Mouse (Mus musculus) limb, embryonic 12.5 days (tissue): ENCODE measurements around the gene Fggy. TPM values are rescaled to one million over a fixed set of nuclear protein-coding genes. Genes with fewer than 3 reads are reported as not detected.
A peak's percentile ranks its signal among the peaks of the same experiment; 100 is the strongest.

Experiments
- ATAC-seq: fragments of 200-750 bp; cut with Nextera tagmentation; 2 replicates; pipeline ENCODE4 v1.8.0; 2017; ENCODE audit warnings: low read depth, moderate TSS enrichment; ENCODE audit not compliant: insufficient number of reproducible peaks, insufficient read depth, low FRiP score, low TSS enrichment
- H3K27ac ChIP-seq: fragments of 300-500 bp; sonication (generic); 2 replicates; pipeline ENCODE4 v1.5.1; 2016; ENCODE audit warnings: mild to moderate bottlenecking, moderate library complexity
- H3K27me3 ChIP-seq: fragments of 300-500 bp; sonication (generic); 2 replicates; pipeline ENCODE4 v1.6.1; 2016; ENCODE audit warnings: mild to moderate bottlenecking, moderate library complexity
- H3K36me3 ChIP-seq: fragments of 300-500 bp; sonication (generic); 2 replicates; pipeline ENCODE4 v1.6.1; 2016; ENCODE audit warnings: mild to moderate bottlenecking, moderate library complexity
- H3K4me1 ChIP-seq: fragments of 300-500 bp; sonication (generic); replicated peaks from 2 replicates; pipeline ENCODE4 v1.6.1; 2016
- H3K4me2 ChIP-seq: fragments of 300-500 bp; sonication (generic); 2 replicates; pipeline ENCODE4 v1.6.1; 2016; ENCODE audit warnings: mild to moderate bottlenecking, moderate library complexity
- H3K4me3 ChIP-seq: fragments of 300-500 bp; sonication (generic); replicated peaks from 2 replicates; pipeline ENCODE4 v1.5.1; 2016; ENCODE audit warnings: mild to moderate bottlenecking
- H3K9ac ChIP-seq: fragments of 300-500 bp; sonication (generic); replicated peaks from 2 replicates; pipeline ENCODE4 v1.6.1; 2016; ENCODE audit warnings: mild to moderate bottlenecking, moderate library complexity
- H3K9me3 ChIP-seq: fragments of 300-500 bp; sonication (generic); 2 replicates; pipeline ENCODE4 v1.6.1; 2016; ENCODE audit warnings: mild to moderate bottlenecking, moderate library complexity
- WGBS: fragments of 180-500 bp; shearing (Covaris S2); methylation state at CpG from one replicate; pipeline ENCODE4 v1.1.7; 2016; 5-methylcytosine and 5-hydroxymethylcytosine counted together
- polyA plus RNA-seq: library from polyadenylated mRNA; unstranded; fragments of >200 nt; fragmentation: Nextera tagmentation; extraction: Ambion mirVana; gene quantifications from 2 replicates; pipeline ENCODE4 v1.2.1, GENCODE M21; 2016

The Fggy gene
- 9.3 and 11.0 TPM in 2 replicates for polyA plus RNA-seq

- H3K4me2 ChIP-seq = peak within 1 kb of the TSS; percentile 56
- H3K4me3 ChIP-seq = peak within 1 kb of the TSS; percentile 39
- H3K9ac ChIP-seq = peak within 1 kb of the TSS; percentile 60
- peak; percentile 99 for ATAC-seq
- H3K4me1 ChIP-seq = peaks cover 16% of the 10 kb centered on the region; the same call in 1 of the 2 replicates
- H3K27me3 ChIP-seq = no peaks in the 10 kb centered on the region
- H3K9me3 ChIP-seq = no peaks in the 10 kb centered on the region
- peak within 1 kb of the TSS; percentile 66 for H3K27ac ChIP-seq
- WGBS = 24% methylated on average over 12 of the region's 12 CpGs
- H3K36me3 ChIP-seq = no peaks in the 10 kb centered on the region
Measured at GRCm38 (mm10) chr4:95557333-95557956, at the start of gene Fggy. Fggy (plus strand) TSS chr4:95557507.

DNA sequence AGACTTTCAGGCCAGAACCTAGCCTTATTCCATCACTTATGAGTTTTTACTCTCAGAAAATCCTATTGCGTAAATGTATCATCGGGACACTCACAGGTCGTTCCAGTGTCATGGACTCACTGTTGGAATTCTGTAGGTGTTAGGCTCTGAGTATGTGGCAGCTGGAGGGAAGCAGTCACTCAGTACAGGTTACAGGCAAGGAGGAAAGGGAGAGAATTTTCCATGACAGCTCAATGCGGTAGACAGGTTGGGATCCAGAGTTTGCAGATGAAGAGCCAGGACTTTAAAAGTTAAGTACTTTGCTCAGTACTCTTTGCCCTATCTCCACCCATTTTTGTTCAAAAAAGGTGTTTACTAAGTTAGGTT, 49.4 kb upstream of the Fggy start:
- ATAC-seq = peak; percentile 52; the same call in 1 of the 2 replicates
- H3K4me3 ChIP-seq = no peak overlapping the region
- H3K4me2 ChIP-seq = no peak overlapping the region
- no peaks in the 10 kb centered on the region for H3K27me3 ChIP-seq
- 70% methylated on average over 4 of the region's 4 CpGs for WGBS
- no peaks in the 10 kb centered on the region for H3K36me3 ChIP-seq
- H3K4me1 ChIP-seq = peaks cover 16% of the 10 kb centered on the region
- no peaks in the 10 kb centered on the region for H3K9me3 ChIP-seq
- peak overlapping the region; percentile 5 for H3K27ac ChIP-seq
- no peak overlapping the region for H3K9ac ChIP-seq

DNA sequence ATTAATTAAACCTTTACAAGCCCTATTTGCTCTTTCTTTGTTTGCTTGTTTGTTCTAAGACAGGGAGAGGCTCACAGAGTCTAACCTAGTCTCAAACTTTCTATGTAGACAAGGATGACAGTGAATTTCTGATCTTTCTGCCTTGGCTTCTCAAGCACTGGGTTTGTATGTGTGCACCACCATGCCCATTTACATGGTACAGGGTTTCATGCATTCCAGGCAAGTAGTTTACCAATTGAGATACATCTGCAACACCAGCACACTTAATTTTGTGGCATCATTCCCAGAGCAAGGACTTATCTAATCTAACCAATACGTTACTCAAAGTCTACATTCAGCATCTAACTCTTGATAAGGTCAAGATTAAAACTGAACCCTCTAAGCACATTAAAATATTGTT, 38.9 kb upstream of the Fggy start:
- WGBS = 86% methylated on average over 1 of the region's 1 CpGs
- no peak for ATAC-seq

DNA sequence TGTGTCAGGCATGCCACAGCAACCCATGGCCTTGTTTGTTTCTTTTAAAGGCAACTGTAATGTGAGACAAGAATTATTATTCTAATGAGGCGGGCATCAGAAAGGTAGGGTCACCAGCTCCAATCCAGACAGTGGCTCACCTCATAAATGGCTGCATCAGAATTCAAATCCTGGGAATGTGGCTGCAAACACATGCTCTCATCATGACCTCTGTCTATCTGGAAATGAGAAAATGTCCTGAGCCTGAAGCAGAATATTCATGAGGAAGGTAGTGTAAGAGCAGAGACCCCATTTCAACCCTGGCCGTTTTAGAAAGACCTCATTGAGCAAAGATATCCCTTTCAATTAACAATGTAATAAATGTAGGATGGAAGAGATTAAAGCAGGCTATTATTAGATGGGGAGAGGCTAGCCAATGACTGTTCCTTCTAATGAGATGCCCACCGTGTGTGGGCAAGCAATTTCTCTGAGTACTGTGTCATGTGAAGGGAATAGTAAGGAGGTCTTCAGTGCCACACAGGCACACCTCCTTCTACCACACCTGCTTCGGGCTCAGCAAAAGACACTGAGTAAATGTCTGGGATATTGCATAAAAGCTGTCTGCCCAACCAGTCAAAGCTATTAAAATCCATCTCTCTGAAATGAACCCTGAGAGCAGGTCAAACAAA, 37.2 kb upstream of the Fggy start:
- 50% methylated on average over 4 of the region's 4 CpGs for WGBS
- H3K27me3 ChIP-seq = no peaks in the 10 kb centered on the region
- no peak for ATAC-seq

More for the DNA sequence above, 38.9 kb upstream of the Fggy start:
- peaks cover 5% of the 10 kb centered on the region; the same call in 1 of the 2 replicates for H3K4me1 ChIP-seq
- H3K36me3 ChIP-seq = no peaks in the 10 kb centered on the region
- no peak overlapping the region for H3K27ac ChIP-seq
- H3K27me3 ChIP-seq = no peaks in the 10 kb centered on the region
- H3K4me2 ChIP-seq = no peak overlapping the region
- no peak overlapping the region for H3K4me3 ChIP-seq
- H3K9me3 ChIP-seq = no peaks in the 10 kb centered on the region
- H3K9ac ChIP-seq = no peak overlapping the region

GRCm38 (mm10) chr4:95520643-95521032, 36.7 kb upstream of the Fggy start:
- no peaks in the 10 kb centered on the region for H3K27me3 ChIP-seq
- H3K4me1 ChIP-seq = peaks cover 5% of the 10 kb centered on the region; the same call in 1 of the 2 replicates
- ATAC-seq = no peak
- H3K9ac ChIP-seq = no peak overlapping the region
- no peak overlapping the region for H3K4me3 ChIP-seq
- no peak overlapping the region for H3K27ac ChIP-seq
- H3K36me3 ChIP-seq = no peaks in the 10 kb centered on the region
- no peak overlapping the region for H3K4me2 ChIP-seq
- no peaks in the 10 kb centered on the region for H3K9me3 ChIP-seq
- WGBS = 40% methylated on average over 2 of the region's 2 CpGs

More for the DNA sequence above, 37.2 kb upstream of the Fggy start:
- H3K27ac ChIP-seq = no peak overlapping the region
- no peaks in the 10 kb centered on the region for H3K36me3 ChIP-seq
- H3K9me3 ChIP-seq = no peaks in the 10 kb centered on the region
- H3K4me2 ChIP-seq = no peak overlapping the region
- H3K9ac ChIP-seq = no peak overlapping the region
- H3K4me1 ChIP-seq = peaks cover 5% of the 10 kb centered on the region; the same call in 1 of the 2 replicates
- H3K4me3 ChIP-seq = no peak overlapping the region

- no peaks in the 10 kb centered on the region for H3K27me3 ChIP-seq
- WGBS = 80% methylated on average over 4 of the region's 4 CpGs
- H3K27ac ChIP-seq = no peak overlapping the region
- no peak for ATAC-seq
- H3K9me3 ChIP-seq = no peaks in the 10 kb centered on the region
- no peaks in the 10 kb centered on the region for H3K36me3 ChIP-seq
- no peak overlapping the region for H3K4me3 ChIP-seq
- no peaks in the 10 kb centered on the region for H3K4me1 ChIP-seq
- H3K9ac ChIP-seq = no peak overlapping the region
- no peak overlapping the region for H3K4me2 ChIP-seq
Measured at GRCm38 (mm10) chr4:95526588-95526987, 30.7 kb upstream of the Fggy start.

GRCm38 (mm10) chr4:95530757-95531156, 26.6 kb upstream of the Fggy start:
- Histone ChIP-seq H3K27ac (no peak overlapping the region), H3K27me3 (no peaks in the 10 kb centered on the region), H3K4me1 (no peaks in the 10 kb centered on the region), H3K4me3 (no peak overlapping the region), H3K4me2 (no peak overlapping the region), H3K36me3 (no peaks in the 10 kb centered on the region), H3K9ac (no peak overlapping the region), H3K9me3 (no peaks in the 10 kb centered on the region)
- WGBS = 64% methylated on average over 2 of the region's 2 CpGs
- ATAC-seq = no peak

- no peaks in the 10 kb centered on the region for H3K9me3 ChIP-seq
- H3K27ac ChIP-seq = no peak overlapping the region
- no peak overlapping the region for H3K4me3 ChIP-seq
- no peak for ATAC-seq
- 96% methylated on average over 3 of the region's 3 CpGs for WGBS
- H3K4me2 ChIP-seq = no peak overlapping the region
- H3K4me1 ChIP-seq = no peaks in the 10 kb centered on the region
- no peaks in the 10 kb centered on the region for H3K36me3 ChIP-seq
- H3K27me3 ChIP-seq = no peaks in the 10 kb centered on the region
- no peak overlapping the region for H3K9ac ChIP-seq
Measured at GRCm38 (mm10) chr4:95533946-95534345, 23.4 kb upstream of the Fggy start.

DNA sequence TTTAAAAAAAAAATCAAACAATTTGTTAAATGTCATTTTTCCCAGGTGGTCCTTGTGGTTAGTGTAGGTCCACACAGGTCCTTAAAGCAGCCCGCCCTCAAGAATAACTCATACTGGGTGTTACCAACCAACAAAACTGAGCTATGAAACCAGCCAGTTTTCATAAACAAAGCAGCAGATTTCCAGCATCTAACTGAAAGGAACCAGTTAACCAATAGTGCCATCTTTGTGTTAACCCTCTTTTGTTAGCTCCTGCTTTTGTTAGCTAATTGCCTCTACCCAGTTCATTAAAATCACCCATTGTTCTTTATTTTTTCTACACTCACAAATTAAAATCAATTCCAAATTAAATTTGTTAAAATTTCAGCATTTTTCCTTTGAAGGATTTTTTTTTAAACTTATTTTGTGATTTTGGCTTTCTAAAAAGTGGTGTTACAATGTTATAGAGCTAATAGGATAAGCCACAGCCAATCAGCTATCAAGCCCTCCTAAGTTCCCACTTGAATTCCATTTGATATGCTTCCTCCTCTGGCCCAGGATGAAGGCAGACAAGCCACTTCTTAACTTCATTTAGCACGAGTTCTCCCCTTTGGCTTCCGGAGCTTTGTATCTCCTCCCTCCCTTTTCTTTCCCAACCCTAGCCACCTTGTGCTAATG, 15.8 kb upstream of the Fggy start:
- no peak overlapping the region for H3K27ac ChIP-seq
- H3K4me1 ChIP-seq = no peaks in the 10 kb centered on the region
- no peaks in the 10 kb centered on the region for H3K36me3 ChIP-seq
- H3K9me3 ChIP-seq = no peaks in the 10 kb centered on the region
- H3K27me3 ChIP-seq = no peaks in the 10 kb centered on the region
- H3K9ac ChIP-seq = no peak overlapping the region
- no peak overlapping the region for H3K4me2 ChIP-seq
- WGBS = 93% methylated on average over 3 of the region's 3 CpGs
- no peak overlapping the region for H3K4me3 ChIP-seq
- no peak for ATAC-seq

- Histone ChIP-seq H3K4me1 (no peaks in the 10 kb centered on the region), H3K9me3 (no peaks in the 10 kb centered on the region), H3K27ac (no peak overlapping the region), H3K4me2 (no peak overlapping the region), H3K9ac (no peak overlapping the region), H3K36me3 (no peaks in the 10 kb centered on the region), H3K27me3 (no peaks in the 10 kb centered on the region), H3K4me3 (no peak overlapping the region)
- no peak for ATAC-seq
- 96% methylated on average over 4 of the region's 4 CpGs for WGBS
Measured at GRCm38 (mm10) chr4:95542039-95542790, 15.1 kb upstream of the Fggy start.

- 89% methylated on average over 4 of the region's 4 CpGs for WGBS
- H3K9me3 ChIP-seq = no peaks in the 10 kb centered on the region
- ATAC-seq = no peak
Measured at GRCm38 (mm10) chr4:95543529-95543928, 13.8 kb upstream of the Fggy start.

More at GRCm38 (mm10) chr4:95543529-95543928, 13.8 kb upstream of the Fggy start:
- H3K4me2 ChIP-seq = no peak overlapping the region
- H3K27ac ChIP-seq = no peak overlapping the region
- no peaks in the 10 kb centered on the region for H3K27me3 ChIP-seq
- no peak overlapping the region for H3K4me3 ChIP-seq
- H3K36me3 ChIP-seq = no peaks in the 10 kb centered on the region
- H3K4me1 ChIP-seq = no peaks in the 10 kb centered on the region
- no peak overlapping the region for H3K9ac ChIP-seq
